Mouse (Mus musculus) B cell, adult (primary cell): ENCODE results near the gene Cabin1. TPM values are rescaled to one million over a fixed set of nuclear protein-coding genes. Genes with fewer than 3 reads are reported as not detected.

Source experiments
- total RNA-seq: library from RNA; stranded (reverse); gene quantifications from 4 replicates; pipeline ENCODE4 v1.2.4, GENCODE M21; 2023; ENCODE audit not compliant: inconsistent age

Cabin1 gene
- 85.4 to 99.8 TPM (median 93.3 TPM) in 4 replicates for total RNA-seq

GRCm38 (mm10) chr10:75763682-75764518 lies at the start of gene Cabin1:
Cabin1 (minus strand) TSS chr10:75764341.

GRCm38 (mm10) chr10:75798176-75798696 lies 34.1 kb upstream of the Cabin1 start, which contains the start of gene Gstt1:
Gstt1 (minus strand) TSS chr10:75798584.

GRCm38 (mm10) chr10:75780769-75781578 lies 16.8 kb upstream of the Cabin1 start, which contains the start of the genes Gm20441 and Gstt3:
Gm20441 (minus strand) TSS chr10:75780954.
Gstt3 (minus strand) TSS chr10:75781414.

GRCm38 (mm10) chr10:75772795-75773664 lies 8.9 kb upstream of the Cabin1 start, which contains the start of gene Ddt:
Ddt (minus strand) TSS chr10:75773414.

GRCm38 (mm10) chr10:75643741-75644343 lies 120.3 kb downstream of the Cabin1 start, which contains the start of gene Susd2:
Susd2 (minus strand) TSS chr10:75644008.

Other genes with a start within 250 kb of the Cabin1 start
- 74.2 to 97.6 TPM (median 74.9 TPM) in 4 replicates for gene Snrpd3, start 246.8 kb downstream of the Cabin1 start, total RNA-seq
- 88.4 to 100 TPM (median 93.6 TPM) in 4 replicates for gene Gucd1, start 246.4 kb downstream of the Cabin1 start, total RNA-seq
- not detected in 4 replicates for gene Lrrc75b, start 204.0 kb downstream of the Cabin1 start, total RNA-seq
- not detected in 4 replicates for gene Ggt1, start 202.7 kb downstream of the Cabin1 start, total RNA-seq
- gene Ggt5, start 175.0 kb downstream of the Cabin1 start, total RNA-seq, result 0.26 to 1.6 TPM (median 0.73 TPM) in 4 replicates
- gene Susd2, start 120.3 kb downstream of the Cabin1 start, total RNA-seq, result 2.0 to 3.1 TPM (median 2.7 TPM) in 4 replicates
- gene Ddt, start 9.1 kb upstream of the Cabin1 start, total RNA-seq, result 27.4 to 36.0 TPM (median 31.1 TPM) in 4 replicates
- not detected in 4 replicates for gene Gm20441, start 16.6 kb upstream of the Cabin1 start, total RNA-seq
- gene Gstt3, start 17.1 kb upstream of the Cabin1 start, total RNA-seq, result 6.7 to 10.3 TPM (median 8.6 TPM) in 4 replicates
- not detected in 4 replicates for gene Gstt1, start 34.2 kb upstream of the Cabin1 start, total RNA-seq
- gene Gstt4, start 58.2 kb upstream of the Cabin1 start, total RNA-seq, result not detected in 4 replicates
- gene Gstt2, start 73.1 kb upstream of the Cabin1 start, total RNA-seq, result 30.2 to 44.1 TPM (median 38.2 TPM) in 4 replicates
- gene Mif, start 95.9 kb upstream of the Cabin1 start, total RNA-seq, result 226 to 261 TPM (median 242 TPM) in 4 replicates
- gene Derl3, start 129.1 kb upstream of the Cabin1 start, total RNA-seq, result 14.4 to 19.2 TPM (median 14.8 TPM) in 4 replicates
- gene Smarcb1, start 157.3 kb upstream of the Cabin1 start, total RNA-seq, result 75.2 to 82.6 TPM (median 81.7 TPM) in 4 replicates
- gene Chchd10, start 168.8 kb upstream of the Cabin1 start, total RNA-seq, result 144 to 159 TPM (median 149 TPM) in 4 replicates
- gene Mmp11, start 172.2 kb upstream of the Cabin1 start, total RNA-seq, result 2.2 to 5.1 TPM (median 3.2 TPM) in 4 replicates
- gene Gm867, start 176.3 kb upstream of the Cabin1 start, total RNA-seq, result not detected in 4 replicates
- gene Vpreb3, start 178.7 kb upstream of the Cabin1 start, total RNA-seq, result 106 to 145 TPM (median 134 TPM) in 4 replicates
- gene Gm5134, start 190.2 kb upstream of the Cabin1 start, total RNA-seq, result 1.3 to 2.0 TPM (median 1.6 TPM) in 4 replicates